Mouse (Mus musculus): ENCODE data around the gene Tcf7l2. TPM values are rescaled to one million over a fixed set of nuclear protein-coding genes. Genes with fewer than 3 reads are reported as not detected.

Gene Tcf7l2
- total RNA-seq, 4 experiments from 2014 or later: 9.6 to 12.4 (median 11.5) TPM

GRCm38 (mm10) chr19:55902573-55903385 is 161.2 kb downstream of the Tcf7l2 start:
- DNase-seq (ENCODE audit: low spot score in 2 of 2): no peak

GRCm38 (mm10) chr19:55909039-55909438 is 167.4 kb downstream of the Tcf7l2 start:
- DNase-seq (ENCODE audit: low spot score in 2 of 2): no peak

GRCm38 (mm10) chr19:55911941-55912340 is 170.3 kb downstream of the Tcf7l2 start:
- no peak for DNase-seq (ENCODE audit: low spot score in 2 of 2)

GRCm38 (mm10) chr19:55912813-55913212 is 171.2 kb downstream of the Tcf7l2 start:
- no peak for DNase-seq (ENCODE audit: low spot score in 2 of 2)

- DNase-seq (ENCODE audit: low spot score in 2 of 2): no peak
These were observed 172.0 kb downstream of the Tcf7l2 start for GRCm38 (mm10) chr19:55913585-55913984.

- DNase-seq (ENCODE audit: low spot score in 2 of 2): no peak
These were observed 173.1 kb downstream of the Tcf7l2 start for GRCm38 (mm10) chr19:55914614-55915211.

GRCm38 (mm10) chr19:55915506-55915905 is 173.9 kb downstream of the Tcf7l2 start:
- no peak for DNase-seq (ENCODE audit: low spot score in 2 of 2)

- no peak for DNase-seq (ENCODE audit: low spot score in 2 of 2)
These were observed 174.6 kb downstream of the Tcf7l2 start for GRCm38 (mm10) chr19:55916211-55916610.

- no peak for DNase-seq (ENCODE audit: low spot score in 2 of 2)
These were observed 182.3 kb downstream of the Tcf7l2 start for GRCm38 (mm10) chr19:55923789-55924426.

GRCm38 (mm10) chr19:55924800-55925199 is 183.2 kb downstream of the Tcf7l2 start:
- no peak for DNase-seq (ENCODE audit: low spot score in 2 of 2)

GRCm38 (mm10) chr19:55925425-55925803 is 183.8 kb downstream of the Tcf7l2 start:
- no peak for DNase-seq (ENCODE audit: low spot score in 2 of 2)

GRCm38 (mm10) chr19:55925804-55926521 is 184.3 kb downstream of the Tcf7l2 start:
- DNase-seq (ENCODE audit: low spot score in 2 of 2): no peak

GRCm38 (mm10) chr19:55926858-55927673 is 185.4 kb downstream of the Tcf7l2 start:
- no peak for DNase-seq (ENCODE audit: low spot score in 2 of 2)

- no peak for DNase-seq (ENCODE audit: low spot score in 2 of 2)
These were observed 186.0 kb downstream of the Tcf7l2 start for GRCm38 (mm10) chr19:55927674-55928061.

- DNase-seq (ENCODE audit: low spot score in 2 of 2): no peak
These were observed 187.1 kb downstream of the Tcf7l2 start for GRCm38 (mm10) chr19:55928674-55929073.

- no peak for DNase-seq (ENCODE audit: low spot score in 2 of 2)
These were observed 190.0 kb downstream of the Tcf7l2 start for GRCm38 (mm10) chr19:55931642-55932041.

- no peak for DNase-seq (ENCODE audit: low spot score in 2 of 2)
These were observed 192.5 kb downstream of the Tcf7l2 start for GRCm38 (mm10) chr19:55933947-55934729.

- no peak for DNase-seq (ENCODE audit: low spot score in 2 of 2)
These were observed 193.0 kb downstream of the Tcf7l2 start for GRCm38 (mm10) chr19:55934730-55935003.

GRCm38 (mm10) chr19:55937026-55937425 is 195.4 kb downstream of the Tcf7l2 start:
- no peak for DNase-seq (ENCODE audit: low spot score in 2 of 2)
